Mouse (Mus musculus): ENCODE measurements around the gene Mrps21.

DNA sequence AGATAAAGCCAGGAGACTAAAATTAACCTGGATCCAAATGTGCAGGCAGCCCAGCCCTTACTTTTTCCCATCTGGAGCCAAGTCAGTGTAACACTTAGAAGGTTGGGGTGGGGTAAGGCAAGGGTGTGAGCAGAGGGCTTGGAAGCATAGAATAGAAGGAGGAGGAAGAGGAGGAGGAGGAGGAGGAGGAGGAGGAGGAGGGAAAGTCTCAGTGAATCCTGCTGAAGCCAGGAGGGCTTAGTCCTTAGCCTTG is 31.0 kb upstream of the Mrps21 start:
- TF ChIP-seq GATA1 (IDR thresholded peaks at IDR 0.05; ENCODE audit: low read length) (no peak), TAL1 (IDR thresholded peaks at IDR 0.05; ENCODE audit: low read length) (no peak)

Data from erythroblast, embryonic 14.5 days (primary cell).